Mouse (Mus musculus): ENCODE data around the gene Perp.

DNA sequence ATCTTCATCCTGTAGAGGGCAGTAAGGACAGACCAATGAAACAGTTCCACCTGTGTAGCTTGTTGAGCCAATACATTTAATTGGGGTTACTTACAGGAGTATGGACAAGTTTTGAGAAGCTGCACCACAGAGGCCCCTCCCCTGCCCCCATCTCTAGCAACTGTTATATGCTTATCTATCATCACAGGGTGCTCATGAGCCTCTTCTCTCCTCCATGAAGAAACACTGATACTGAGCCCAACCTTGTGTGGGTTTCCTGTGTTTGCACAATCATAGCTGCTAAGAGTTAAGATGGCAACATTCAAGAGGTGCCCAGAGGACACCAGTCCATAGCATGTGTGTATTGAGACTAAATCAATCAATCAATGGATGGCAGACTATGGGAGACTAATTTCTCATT is 46.3 kb downstream of the Perp start:
- TF ChIP-seq POLR2A (IDR thresholded peaks at IDR 0.05; ENCODE audit: borderline replicate concordance, low read depth, low read length) (no peak), CTCF (IDR thresholded peaks at IDR 0.05; ENCODE audit: low read depth, low read length) (no peak)
